Mouse (Mus musculus) kidney, adult 9 months (tissue): ENCODE measurements around the gene Msl1.

Experiments used
- DNase-seq: peaks from one replicate; pipeline ENCODE4 v3.0.0; 2022

Gene Msl1

GRCm38 (mm10) chr11:98777888-98778287 is 17.4 kb upstream of the Msl1 start:
- DNase-seq, result no peak

GRCm38 (mm10) chr11:98781851-98782512 is 13.3 kb upstream of the Msl1 start:
- peak; percentile 63 for DNase-seq

- no peak for DNase-seq
Observed at GRCm38 (mm10) chr11:98782651-98783235, 12.6 kb upstream of the Msl1 start.

GRCm38 (mm10) chr11:98783236-98783696 is 12.1 kb upstream of the Msl1 start:
- peak; percentile 100 for DNase-seq

- DNase-seq, result no peak
Observed at GRCm38 (mm10) chr11:98784139-98784538, 11.2 kb upstream of the Msl1 start.

- no peak for DNase-seq
Observed at GRCm38 (mm10) chr11:98785214-98785613, 10.1 kb upstream of the Msl1 start.

GRCm38 (mm10) chr11:98785772-98786281 is 9.5 kb upstream of the Msl1 start:
- peak; percentile 89 for DNase-seq

GRCm38 (mm10) chr11:98786359-98787214 is 8.7 kb upstream of the Msl1 start:
- DNase-seq, result peak; percentile 100

- no peak for DNase-seq
Observed at GRCm38 (mm10) chr11:98787229-98787628, 8.1 kb upstream of the Msl1 start.

- no peak for DNase-seq
Observed at GRCm38 (mm10) chr11:98787691-98788090, 7.6 kb upstream of the Msl1 start.

GRCm38 (mm10) chr11:98788139-98788538 is 7.2 kb upstream of the Msl1 start:
- DNase-seq, result no peak

GRCm38 (mm10) chr11:98788550-98789218 is 6.6 kb upstream of the Msl1 start:
- DNase-seq, result peak; percentile 96

- peak; percentile 52 for DNase-seq
Observed at GRCm38 (mm10) chr11:98789219-98789807, 6.0 kb upstream of the Msl1 start.

- no peak for DNase-seq
Observed at GRCm38 (mm10) chr11:98789824-98790223, 5.5 kb upstream of the Msl1 start.

GRCm38 (mm10) chr11:98790631-98791205 is 4.6 kb upstream of the Msl1 start:
- no peak for DNase-seq

GRCm38 (mm10) chr11:98791448-98791847 is 3.9 kb upstream of the Msl1 start:
- DNase-seq, result no peak

GRCm38 (mm10) chr11:98792081-98792480 is 3.2 kb upstream of the Msl1 start:
- no peak for DNase-seq

GRCm38 (mm10) chr11:98794469-98795014 is 774 bp upstream of the Msl1 start:
- DNase-seq, result peak; percentile 82

GRCm38 (mm10) chr11:98795714-98796514 is 598 bp downstream of the Msl1 start:
- peak; percentile 50 for DNase-seq

- peak; percentile 64 for DNase-seq
Observed at GRCm38 (mm10) chr11:98796515-98797216, 1.4 kb downstream of the Msl1 start.
